Mouse (Mus musculus): ENCODE measurements around the gene Tax1bp1. TPM values are rescaled to one million over a fixed set of nuclear protein-coding genes. Genes with fewer than 3 reads are reported as not detected.
A peak's percentile ranks its signal among the peaks of the same experiment; 100 is the strongest.

The Tax1bp1 gene
- polyA plus RNA-seq, 1 experiment, result 46.7 TPM

GRCm38 (mm10) chr6:52713897-52714509 lies 474 bp downstream of the Tax1bp1 start:
- H3K4me1 ChIP-seq (replicated peaks; ENCODE audit: control insufficient read depth, insufficient read depth, low read length), result 0 out of 2 replicates have a peak, but pooled peaks cover 4% of the 10 kb centered on the region
- H3K4me3 ChIP-seq (ENCODE audit: control insufficient read depth, insufficient read depth, low read length), result peak overlapping the region; percentile 92
- H3K36me3 ChIP-seq (ENCODE audit: control insufficient read depth, insufficient read depth, low read length), result no peaks in the 10 kb centered on the region
- peak overlapping the region; percentile 91 for H3K27ac ChIP-seq (ENCODE audit: control insufficient read depth, insufficient read depth, low read length)
- TF ChIP-seq CTCF (IDR thresholded peaks at IDR 0.05; ENCODE audit: borderline replicate concordance, control insufficient read depth, extremely low read depth, insufficient read depth, low read length, poor library complexity) (no peak), POLR2A (IDR thresholded peaks at IDR 0.05; ENCODE audit: control insufficient read depth, extremely low read depth, insufficient read depth, low read length, poor library complexity) (no peak)
- under 1% methylated on average over 52 of the region's 52 CpGs for WGBS
- DNase-seq, result peak; percentile 75
- H3K27me3 ChIP-seq (ENCODE audit: control insufficient read depth, insufficient read depth, low read length), result no peaks in the 10 kb centered on the region

- DNase-seq, result no peak
- peaks cover 10% of the 10 kb centered on the region; the same call in 1 of the 2 replicates for H3K36me3 ChIP-seq (ENCODE audit: control insufficient read depth, insufficient read depth, low read length)
- H3K4me1 ChIP-seq (replicated peaks; ENCODE audit: control insufficient read depth, insufficient read depth, low read length), result no peaks in the 10 kb centered on the region
- TF ChIP-seq CTCF (IDR thresholded peaks at IDR 0.05; ENCODE audit: borderline replicate concordance, control insufficient read depth, extremely low read depth, insufficient read depth, low read length, poor library complexity) (no peak), POLR2A (IDR thresholded peaks at IDR 0.05; ENCODE audit: control insufficient read depth, extremely low read depth, insufficient read depth, low read length, poor library complexity) (no peak)
- no peaks in the 10 kb centered on the region for H3K27me3 ChIP-seq (ENCODE audit: control insufficient read depth, insufficient read depth, low read length)
- H3K4me3 ChIP-seq (ENCODE audit: control insufficient read depth, insufficient read depth, low read length), result no peak overlapping the region
- H3K27ac ChIP-seq (ENCODE audit: control insufficient read depth, insufficient read depth, low read length), result no peak overlapping the region
- 59% methylated on average over 5 of the region's 5 CpGs for WGBS
These were observed 4.1 kb downstream of the Tax1bp1 start for GRCm38 (mm10) chr6:52717493-52718192.

GRCm38 (mm10) chr6:52724805-52725439 lies 11.4 kb downstream of the Tax1bp1 start:
- Histone ChIP-seq H3K27ac (ENCODE audit: control insufficient read depth, insufficient read depth, low read length) (no peak overlapping the region), H3K4me3 (ENCODE audit: control insufficient read depth, insufficient read depth, low read length) (no peak overlapping the region), H3K27me3 (ENCODE audit: control insufficient read depth, insufficient read depth, low read length) (no peaks in the 10 kb centered on the region), H3K36me3 (ENCODE audit: control insufficient read depth, insufficient read depth, low read length) (peaks cover 53% of the 10 kb centered on the region), H3K4me1 (replicated peaks; ENCODE audit: control insufficient read depth, insufficient read depth, low read length) (peaks cover 4% of the 10 kb centered on the region)
- peak; percentile 28; the same call in 1 of the 2 replicates for TF ChIP-seq CTCF (IDR thresholded peaks at IDR 0.05; ENCODE audit: borderline replicate concordance, control insufficient read depth, extremely low read depth, insufficient read depth, low read length, poor library complexity)
- no peak for TF ChIP-seq POLR2A (IDR thresholded peaks at IDR 0.05; ENCODE audit: control insufficient read depth, extremely low read depth, insufficient read depth, low read length, poor library complexity)
- 52% methylated on average over 8 of the region's 8 CpGs for WGBS
- peak; percentile 74 for DNase-seq

- TF ChIP-seq CTCF (IDR thresholded peaks at IDR 0.05; ENCODE audit: borderline replicate concordance, control insufficient read depth, extremely low read depth, insufficient read depth, low read length, poor library complexity) (no peak), POLR2A (IDR thresholded peaks at IDR 0.05; ENCODE audit: control insufficient read depth, extremely low read depth, insufficient read depth, low read length, poor library complexity) (no peak)
- Histone ChIP-seq H3K27ac (ENCODE audit: control insufficient read depth, insufficient read depth, low read length) (no peak overlapping the region), H3K4me1 (replicated peaks; ENCODE audit: control insufficient read depth, insufficient read depth, low read length) (no peaks in the 10 kb centered on the region), H3K4me3 (ENCODE audit: control insufficient read depth, insufficient read depth, low read length) (no peak overlapping the region), H3K27me3 (ENCODE audit: control insufficient read depth, insufficient read depth, low read length) (no peaks in the 10 kb centered on the region), H3K36me3 (ENCODE audit: control insufficient read depth, insufficient read depth, low read length) (peaks cover 58% of the 10 kb centered on the region)
- 91% methylated on average over 4 of the region's 4 CpGs for WGBS
- DNase-seq, result no peak
These were observed 16.8 kb downstream of the Tax1bp1 start for GRCm38 (mm10) chr6:52730338-52730737.

GRCm38 (mm10) chr6:52734630-52735029 lies 21.1 kb downstream of the Tax1bp1 start:
- no peak overlapping the region for H3K27ac ChIP-seq (ENCODE audit: control insufficient read depth, insufficient read depth, low read length)
- H3K4me1 ChIP-seq (replicated peaks; ENCODE audit: control insufficient read depth, insufficient read depth, low read length), result no peaks in the 10 kb centered on the region
- no peak overlapping the region for H3K4me3 ChIP-seq (ENCODE audit: control insufficient read depth, insufficient read depth, low read length)
- H3K36me3 ChIP-seq (ENCODE audit: control insufficient read depth, insufficient read depth, low read length), result peaks cover 56% of the 10 kb centered on the region
- TF ChIP-seq CTCF (IDR thresholded peaks at IDR 0.05; ENCODE audit: borderline replicate concordance, control insufficient read depth, extremely low read depth, insufficient read depth, low read length, poor library complexity) (no peak), POLR2A (IDR thresholded peaks at IDR 0.05; ENCODE audit: control insufficient read depth, extremely low read depth, insufficient read depth, low read length, poor library complexity) (no peak)
- 98% methylated on average over 2 of the region's 2 CpGs for WGBS
- DNase-seq, result no peak
- no peaks in the 10 kb centered on the region for H3K27me3 ChIP-seq (ENCODE audit: control insufficient read depth, insufficient read depth, low read length)

GRCm38 (mm10) chr6:52752832-52753231 lies 39.3 kb downstream of the Tax1bp1 start:
- Histone ChIP-seq H3K4me3 (ENCODE audit: control insufficient read depth, insufficient read depth, low read length) (no peak overlapping the region), H3K27me3 (ENCODE audit: control insufficient read depth, insufficient read depth, low read length) (no peaks in the 10 kb centered on the region), H3K4me1 (replicated peaks; ENCODE audit: control insufficient read depth, insufficient read depth, low read length) (no peaks in the 10 kb centered on the region), H3K27ac (ENCODE audit: control insufficient read depth, insufficient read depth, low read length) (no peak overlapping the region), H3K36me3 (ENCODE audit: control insufficient read depth, insufficient read depth, low read length) (peaks cover 52% of the 10 kb centered on the region)
- no peak for TF ChIP-seq CTCF (IDR thresholded peaks at IDR 0.05; ENCODE audit: borderline replicate concordance, control insufficient read depth, extremely low read depth, insufficient read depth, low read length, poor library complexity)
- DNase-seq, result no peak
- 99% methylated on average over 5 of the region's 5 CpGs for WGBS
